Mouse (Mus musculus) cerebellum, adult 9-11 months (tissue): ENCODE data around the gene Rnaseh2c.
A peak's percentile ranks its signal among the peaks of the same experiment; 100 is the strongest.

Experiments used
- DNase-seq: peaks from one replicate; pipeline ENCODE4 v3.0.0; 2022

Rnaseh2c gene

DNA sequence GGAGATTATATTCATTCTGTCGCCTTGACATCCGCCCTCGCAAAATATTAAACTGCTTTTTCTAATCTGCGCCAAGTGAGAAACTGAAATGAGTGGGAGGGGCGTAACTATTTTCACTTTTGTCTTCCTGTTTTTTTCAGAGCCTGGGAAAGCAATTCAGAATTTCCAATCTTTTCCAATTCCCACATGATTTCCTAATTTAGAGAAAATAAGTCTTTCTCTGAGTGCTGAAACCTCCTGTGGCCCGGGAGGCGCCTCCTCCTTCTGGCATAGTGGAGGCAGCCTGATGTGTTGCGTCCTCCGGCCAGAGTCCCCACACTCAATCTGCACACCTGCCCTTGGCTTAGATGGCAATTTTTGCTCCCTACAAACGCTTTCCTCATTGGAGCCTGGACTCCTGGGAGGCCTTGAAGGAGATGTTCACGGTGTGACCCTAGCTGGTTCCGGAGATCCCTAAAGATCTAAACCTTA is 34.9 kb downstream of the Rnaseh2c start:
- DNase-seq: no peak

GRCm38 (mm10) chr19:5637069-5638047 is 35.7 kb downstream of the Rnaseh2c start, which contains the start of gene Rela:
Gene Rela, plus strand, starts transcription at chr19:5637483.
- DNase-seq: peak; percentile 96

- DNase-seq: no peak
These were observed 36.8 kb downstream of the Rnaseh2c start for GRCm38 (mm10) chr19:5638416-5639005.

DNA sequence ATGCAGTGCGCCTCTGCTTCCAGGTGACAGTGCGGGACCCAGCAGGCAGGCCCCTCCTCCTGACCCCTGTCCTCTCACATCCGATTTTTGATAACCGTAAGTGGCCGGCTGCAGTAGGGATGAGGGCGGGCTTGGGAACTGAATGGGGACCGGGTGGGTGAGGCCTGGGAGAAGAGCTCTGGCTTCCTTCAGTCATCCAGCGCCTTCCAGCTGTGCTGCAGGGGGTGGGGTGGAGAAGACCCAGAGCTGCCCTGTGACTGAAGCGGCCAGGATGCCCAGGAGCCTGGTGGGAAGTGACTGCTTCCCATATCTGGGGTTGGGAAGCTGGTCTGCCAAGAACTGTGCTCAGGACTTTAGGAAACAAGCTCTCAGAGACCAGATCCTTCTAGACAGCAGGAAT is 38.7 kb downstream of the Rnaseh2c start:
- DNase-seq: no peak

DNA sequence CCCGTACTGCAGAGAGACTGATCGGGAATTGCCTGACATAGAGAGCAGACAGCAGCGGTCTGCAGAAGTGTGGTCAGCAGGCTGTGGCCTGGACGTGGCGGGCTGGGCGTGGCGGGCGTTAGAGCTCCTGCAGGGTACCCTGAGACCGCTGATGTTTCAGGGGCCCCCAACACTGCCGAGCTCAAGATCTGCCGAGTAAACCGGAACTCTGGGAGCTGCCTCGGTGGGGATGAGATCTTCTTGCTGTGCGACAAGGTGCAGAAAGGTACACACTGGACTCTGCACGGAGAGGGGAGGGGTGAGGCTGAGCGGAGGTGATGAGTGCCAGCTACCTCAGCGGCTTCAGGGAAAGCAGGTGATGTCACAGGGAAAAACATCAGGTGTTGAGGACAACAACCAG is 39.3 kb downstream of the Rnaseh2c start:
- DNase-seq: no peak

GRCm38 (mm10) chr19:5641641-5642040 is 40.0 kb downstream of the Rnaseh2c start:
- DNase-seq: no peak

DNA sequence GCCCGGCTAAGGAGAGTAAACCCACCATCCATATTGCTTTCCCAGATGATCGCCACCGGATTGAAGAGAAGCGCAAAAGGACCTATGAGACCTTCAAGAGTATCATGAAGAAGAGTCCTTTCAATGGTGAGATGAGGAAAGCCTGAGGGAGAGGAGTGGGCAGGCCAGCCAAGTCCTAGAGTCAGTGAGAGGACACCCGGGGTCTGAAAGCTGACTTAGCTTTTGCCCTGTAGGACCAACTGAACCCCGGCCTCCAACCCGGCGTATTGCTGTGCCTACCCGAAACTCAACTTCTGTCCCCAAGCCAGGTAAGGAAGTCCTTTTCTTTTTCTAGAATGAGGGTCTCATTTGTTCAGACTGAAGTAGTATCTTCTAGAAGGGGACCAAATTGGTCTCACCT is 43.6 kb downstream of the Rnaseh2c start:
- no peak for DNase-seq

DNA sequence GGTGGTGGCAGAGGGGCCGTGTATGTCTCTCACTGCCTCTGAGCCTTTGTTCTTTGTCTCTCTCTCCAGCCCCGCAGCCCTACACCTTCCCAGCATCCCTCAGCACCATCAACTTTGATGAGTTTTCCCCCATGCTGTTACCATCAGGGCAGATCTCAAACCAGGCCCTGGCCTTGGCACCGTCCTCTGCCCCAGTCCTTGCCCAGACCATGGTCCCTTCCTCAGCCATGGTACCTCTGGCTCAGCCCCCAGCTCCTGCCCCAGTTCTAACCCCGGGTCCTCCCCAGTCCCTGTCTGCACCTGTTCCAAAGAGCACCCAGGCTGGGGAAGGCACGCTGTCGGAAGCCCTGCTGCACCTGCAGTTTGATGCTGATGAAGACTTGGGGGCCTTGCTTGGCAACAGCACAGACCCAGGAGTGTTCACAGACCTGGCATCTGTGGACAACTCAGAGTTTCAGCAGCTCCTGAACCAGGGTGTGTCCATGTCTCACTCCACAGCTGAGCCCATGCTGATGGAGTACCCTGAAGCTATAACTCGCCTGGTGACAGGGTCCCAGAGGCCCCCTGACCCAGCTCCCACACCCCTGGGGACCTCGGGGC is 45.2 kb downstream of the Rnaseh2c start:
- DNase-seq: no peak

GRCm38 (mm10) chr19:5647791-5648190 is 46.1 kb downstream of the Rnaseh2c start:
- DNase-seq: no peak

- peak; percentile 74 for DNase-seq
These were observed 47.0 kb downstream of the Rnaseh2c start for GRCm38 (mm10) chr19:5648401-5649297.

- no peak for DNase-seq
These were observed 47.6 kb downstream of the Rnaseh2c start for GRCm38 (mm10) chr19:5649298-5649741.

DNA sequence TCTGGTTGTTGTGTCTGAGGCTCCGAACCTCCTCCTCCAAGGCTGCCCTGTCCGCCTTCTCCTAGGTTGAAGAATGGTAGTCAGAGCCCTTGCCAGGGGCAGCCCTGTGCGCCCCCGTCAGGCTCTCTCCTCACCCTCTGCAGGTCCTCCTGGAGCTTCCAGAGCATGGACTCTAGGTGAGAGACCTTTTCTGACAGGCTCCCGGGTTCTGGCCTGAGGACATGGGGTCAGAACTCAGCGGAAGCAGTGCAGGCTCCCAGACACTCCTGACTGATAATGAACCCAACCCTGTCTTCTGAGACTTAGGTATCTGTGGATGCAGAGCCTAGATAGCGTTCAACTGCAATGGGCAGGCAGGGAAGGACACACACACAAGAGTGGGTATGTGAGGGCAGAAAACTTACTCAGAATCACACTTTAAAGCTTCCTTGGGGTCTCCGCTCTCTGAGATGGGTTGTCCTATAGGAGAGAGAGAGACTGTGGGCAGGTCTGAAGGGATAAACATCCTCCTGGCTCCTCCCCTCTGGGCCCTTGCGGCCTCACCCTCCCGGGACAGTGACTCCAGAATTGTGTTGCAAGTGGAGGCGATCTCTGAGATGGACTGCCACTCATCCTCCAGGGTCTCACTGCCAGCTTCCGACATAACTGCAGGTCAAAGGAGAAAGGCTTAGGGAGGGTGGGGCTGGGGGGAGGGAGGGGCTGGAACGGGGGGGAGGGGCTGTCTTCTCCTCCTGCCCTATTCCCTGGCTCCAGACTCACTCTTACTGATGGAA is 50.0 kb downstream of the Rnaseh2c start:
- no peak for DNase-seq

GRCm38 (mm10) chr19:5652570-5652969 is 50.9 kb downstream of the Rnaseh2c start:
- no peak for DNase-seq

DNA sequence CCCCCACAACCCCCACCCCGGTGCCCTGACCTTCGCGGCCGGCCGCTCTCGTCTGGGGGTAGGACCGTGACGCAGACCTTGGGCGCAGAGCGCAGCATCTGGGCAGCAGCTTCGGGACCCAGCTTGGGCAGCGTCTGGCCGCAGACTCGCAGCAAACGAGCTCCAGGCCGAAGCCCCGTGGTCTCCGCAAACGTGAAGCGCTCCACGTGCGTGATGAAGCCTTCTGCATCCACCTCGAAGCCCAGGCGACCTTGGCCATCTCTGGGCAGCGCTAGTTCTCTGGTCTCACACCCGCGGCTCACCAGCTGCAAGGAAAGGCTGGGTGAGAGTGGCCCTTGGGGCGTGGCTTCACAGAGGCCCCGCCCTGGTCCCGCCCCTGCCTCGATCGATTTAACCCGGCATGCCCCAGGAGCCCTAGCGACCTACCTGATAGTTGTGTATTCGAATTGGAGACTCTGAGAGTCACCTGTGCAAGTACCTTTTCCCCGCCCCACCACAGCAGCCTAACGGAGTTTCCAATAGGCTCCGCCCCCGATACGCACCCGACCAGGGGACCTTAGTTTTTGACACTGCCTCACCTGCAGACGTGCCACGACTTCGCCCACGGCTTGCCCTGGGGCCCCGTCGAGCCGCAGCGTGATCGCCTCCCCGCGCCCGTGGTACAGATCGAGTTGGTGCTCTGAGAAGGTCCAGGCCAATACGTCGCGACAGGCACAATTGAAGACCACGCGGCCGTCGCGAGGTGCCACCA is 52.5 kb downstream of the Rnaseh2c start:
- no peak for DNase-seq

GRCm38 (mm10) chr19:5654720-5655298 is 53.1 kb downstream of the Rnaseh2c start:
- no peak for DNase-seq
